Mouse (Mus musculus): ENCODE measurements around the gene Slc9a9.

GRCm38 (mm10) chr9:95072450-95072955, 402.8 kb downstream of the Slc9a9 start:
- no peak for TF ChIP-seq CTCF (IDR thresholded peaks at IDR 0.05; ENCODE audit: extremely low read depth, insufficient read depth, low read length)
- TF ChIP-seq POLR2A (IDR thresholded peaks at IDR 0.05; ENCODE audit: extremely low read depth, insufficient read depth, low read length), result no peak
